Mouse (Mus musculus) adrenal gland, postnatal 36 days (tissue): Measurements from ENCODE around the gene Rabggtb. TPM values are rescaled to one million over a fixed set of nuclear protein-coding genes. Genes with fewer than 3 reads are reported as not detected.
"Not testable (repeated sequence)": the region's sequence is repeated elsewhere in the genome, so short reads cannot be mapped to it uniquely, and the experiment has no call there.

Experiments
- DNase-seq, 2 experiments: peaks; one replicate each; pipeline ENCODE4 v3.0.0; 2021; ENCODE audit warnings: mixed read lengths in 1 of 2
- total RNA-seq, 2 experiments: library from RNA; stranded (reverse); gene quantifications; 2 replicates each; pipeline ENCODE4 v1.2.3; 2021

The Rabggtb gene
- total RNA-seq, 2 experiments from 2014 or later = 94.1 to 114 TPM

DNA sequence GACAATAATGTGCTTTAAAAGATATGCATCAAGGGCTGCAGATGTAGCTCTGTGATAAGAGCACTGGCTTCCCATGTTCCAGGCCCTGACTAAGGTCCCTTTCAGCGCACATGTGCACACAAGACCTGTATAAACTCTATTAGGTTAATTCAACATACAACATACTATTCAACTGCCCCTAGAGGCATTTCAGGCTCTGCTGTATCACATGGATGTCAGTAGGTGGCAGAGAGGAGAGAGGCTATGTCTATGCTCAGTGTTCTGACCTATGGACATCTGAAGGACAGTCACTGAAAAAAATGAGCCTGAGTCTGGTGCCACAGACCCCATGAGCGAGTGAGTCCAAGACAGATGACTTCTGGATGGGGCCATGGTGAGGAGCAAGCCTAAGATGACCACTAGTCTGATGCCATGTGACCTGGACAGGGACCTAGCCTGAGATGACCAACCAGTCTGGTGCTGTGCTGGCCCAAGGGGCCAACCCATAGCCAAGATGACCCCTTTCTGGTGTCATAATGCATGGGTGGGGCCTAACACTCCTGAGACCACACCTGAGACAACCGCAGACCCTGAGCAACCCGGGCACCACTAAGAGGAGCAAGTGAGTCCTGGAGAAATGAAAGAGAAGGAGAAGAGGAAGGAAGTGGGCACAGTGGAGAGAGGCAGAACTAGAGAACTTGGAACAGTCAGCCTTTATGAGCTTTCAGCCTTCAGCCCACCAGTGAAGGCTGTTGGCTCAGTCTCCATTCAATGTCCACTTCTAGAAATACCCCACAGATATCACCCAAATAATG, 48.0 kb downstream of the Rabggtb start:
- no peak for DNase-seq

GRCm38 (mm10) chr3:153863816-153864215, 49.0 kb downstream of the Rabggtb start:
- DNase-seq = no peak

GRCm38 (mm10) chr3:153860392-153860791, 52.4 kb downstream of the Rabggtb start:
- not testable (repeated sequence) for DNase-seq

DNA sequence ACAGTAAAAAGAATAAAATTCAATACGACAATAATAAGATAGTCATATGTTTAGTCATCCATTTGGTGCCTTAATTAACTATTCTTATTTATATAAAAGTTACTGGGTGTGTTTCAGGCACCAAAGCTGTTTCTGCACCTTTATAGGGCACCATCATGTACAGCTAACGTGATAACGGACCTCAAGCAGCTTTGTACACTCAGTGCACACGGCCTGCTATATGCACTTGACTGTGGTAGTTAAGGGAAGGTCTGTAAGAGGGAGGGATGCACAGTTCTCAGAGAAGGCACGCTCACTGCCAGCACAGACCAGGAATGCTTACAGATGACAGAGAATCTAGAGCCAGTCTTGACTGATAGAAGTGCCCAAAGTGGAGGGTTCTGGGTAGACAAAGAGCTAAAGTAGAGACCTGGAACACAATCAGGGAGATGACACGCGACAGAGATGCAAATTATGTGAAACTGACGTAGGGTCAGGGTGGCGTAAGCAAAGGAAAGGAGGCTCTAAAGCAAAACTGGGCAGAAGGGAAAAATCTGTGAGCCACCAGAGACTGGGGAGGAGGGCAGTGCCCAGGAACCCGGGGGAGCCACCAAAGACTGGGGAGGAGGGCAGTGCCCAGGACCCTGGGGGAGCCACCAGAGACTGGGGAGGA, 54.3 kb downstream of the Rabggtb start:
- no peak for DNase-seq

Other genes with a start within 250 kb of the Rabggtb start
- gene St6galnac3, start 187.8 kb downstream of the Rabggtb start, total RNA-seq = 10 to 100 TPM; 11.8 to 20.8 TPM
- gene Asb17, start 68.8 kb downstream of the Rabggtb start, total RNA-seq = not detected
- gene Msh4, start 6.9 kb downstream of the Rabggtb start, total RNA-seq = under 1 TPM; 0.07 to 0.13 TPM
- gene Acadm, start 31.6 kb upstream of the Rabggtb start, total RNA-seq = 100 to 1,000 TPM; 752 to 759 TPM
- under 1 TPM; 0.07 TPM for gene Slc44a5, start 60.4 kb upstream of the Rabggtb start, total RNA-seq